Mouse (Mus musculus) hindbrain, embryonic 13.5 days (tissue): ENCODE results near the gene Atg4c. TPM values are rescaled to one million over a fixed set of nuclear protein-coding genes. Genes with fewer than 3 reads are reported as not detected.

Experiments
- ATAC-seq: fragments of 200-750 bp; cut with Nextera tagmentation; 2 replicates; pipeline ENCODE4 v1.8.0; 2017; ENCODE audit warnings: moderate TSS enrichment; ENCODE audit not compliant: low FRiP score
- H3K27ac ChIP-seq: fragments of 300-500 bp; sonication (generic); 2 replicates; pipeline ENCODE4 v1.5.1; 2015; ENCODE audit warnings: inconsistent platforms, mild to moderate bottlenecking, moderate library complexity
- H3K27me3 ChIP-seq: fragments of 300-500 bp; sonication (generic); 2 replicates; pipeline ENCODE4 v1.6.1; 2015; ENCODE audit warnings: mild to moderate bottlenecking, inconsistent platforms
- H3K36me3 ChIP-seq: fragments of 300-500 bp; sonication (generic); 2 replicates; pipeline ENCODE4 v1.6.1; 2015; ENCODE audit warnings: mild to moderate bottlenecking, inconsistent platforms
- H3K4me1 ChIP-seq: fragments of 300-500 bp; sonication (generic); replicated peaks from 2 replicates; pipeline ENCODE4 v1.6.1; 2015; ENCODE audit warnings: inconsistent platforms
- H3K4me2 ChIP-seq: fragments of 300-500 bp; sonication (generic); 2 replicates; pipeline ENCODE4 v1.6.1; 2015; ENCODE audit warnings: inconsistent platforms, mild to moderate bottlenecking, moderate library complexity
- H3K4me3 ChIP-seq: fragments of 300-500 bp; sonication (generic); 2 replicates; pipeline ENCODE4 v1.5.1; 2015; ENCODE audit warnings: mild to moderate bottlenecking, inconsistent platforms
- H3K9ac ChIP-seq: fragments of 300-500 bp; sonication (generic); 2 replicates; pipeline ENCODE4 v1.6.1; 2015; ENCODE audit warnings: mild to moderate bottlenecking, inconsistent platforms
- H3K9me3 ChIP-seq: fragments of 300-500 bp; sonication (generic); 2 replicates; pipeline ENCODE4 v1.6.1; 2016; ENCODE audit warnings: inconsistent platforms
- WGBS: fragments of 180-500 bp; shearing (Covaris S2); methylation state at CpG from one replicate; pipeline ENCODE4 v1.1.7; 2015; 5-methylcytosine and 5-hydroxymethylcytosine counted together
- polyA plus RNA-seq: library from polyadenylated mRNA; unstranded; fragments of >200 nt; fragmentation: Nextera tagmentation; extraction: Ambion mirVana; gene quantifications from 2 replicates; pipeline ENCODE4 v1.2.1, GENCODE M21; 2015

Gene Atg4c
- polyA plus RNA-seq, 1 experiment from 2014 or later, result 16.3 TPM

DNA sequence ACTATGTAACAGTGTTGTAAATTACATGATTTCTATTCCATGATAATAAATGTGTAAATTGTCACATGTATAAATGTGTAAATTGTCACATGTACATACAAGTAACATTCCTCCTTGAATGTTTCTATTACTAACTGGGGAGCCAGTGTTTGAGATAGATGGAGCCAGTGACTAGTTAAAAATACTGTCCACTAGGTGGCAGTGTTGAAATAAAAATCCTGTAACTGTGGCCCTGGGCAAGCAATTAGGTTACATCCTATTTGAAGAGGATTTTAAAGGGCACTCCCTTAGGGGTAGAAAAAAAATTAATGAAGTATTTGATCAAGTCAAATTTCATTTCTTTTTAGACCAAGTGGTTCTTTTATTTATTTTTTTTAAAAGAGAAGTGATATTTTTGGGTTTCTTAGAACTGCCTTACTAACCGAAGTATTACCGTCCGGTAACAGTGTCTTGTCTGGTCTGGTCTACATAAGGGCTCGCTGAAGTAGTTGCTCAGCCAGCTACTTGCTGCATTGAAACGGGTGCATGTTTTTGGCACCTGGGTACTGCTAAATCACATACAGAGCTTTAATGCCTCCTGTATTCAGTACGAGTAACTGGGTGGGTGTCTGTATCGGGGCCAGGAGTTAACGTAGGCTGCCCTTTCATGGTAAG lies 41.6 kb downstream of the Atg4c start:
- Histone ChIP-seq H3K27ac (no peak overlapping the region), H3K27me3 (no peaks in the 10 kb centered on the region), H3K4me2 (no peak overlapping the region), H3K36me3 (peaks cover 14% of the 10 kb centered on the region), H3K9ac (no peak overlapping the region), H3K4me1 (no peaks in the 10 kb centered on the region), H3K9me3 (no peaks in the 10 kb centered on the region), H3K4me3 (no peak overlapping the region)
- 89% methylated on average over 8 of the region's 8 CpGs for WGBS
- ATAC-seq, result peak; percentile 78; the same call in 1 of the 2 replicates

GRCm38 (mm10) chr4:99238305-99238704 lies 44.6 kb downstream of the Atg4c start:
- no peak overlapping the region for H3K9ac ChIP-seq
- H3K4me2 ChIP-seq, result no peak overlapping the region
- ATAC-seq, result no peak
- no peak overlapping the region for H3K4me3 ChIP-seq
- 90% methylated on average over 2 of the region's 2 CpGs for WGBS
- no peak overlapping the region for H3K27ac ChIP-seq
- peaks cover 14% of the 10 kb centered on the region for H3K36me3 ChIP-seq
- H3K27me3 ChIP-seq, result no peaks in the 10 kb centered on the region
- H3K9me3 ChIP-seq, result no peaks in the 10 kb centered on the region
- no peaks in the 10 kb centered on the region for H3K4me1 ChIP-seq

GRCm38 (mm10) chr4:99241674-99242073 lies 47.9 kb downstream of the Atg4c start:
- Histone ChIP-seq H3K4me1 (no peaks in the 10 kb centered on the region), H3K27ac (no peak overlapping the region), H3K4me2 (no peak overlapping the region), H3K4me3 (no peak overlapping the region), H3K9ac (no peak overlapping the region), H3K27me3 (no peaks in the 10 kb centered on the region), H3K9me3 (no peaks in the 10 kb centered on the region), H3K36me3 (peaks cover 14% of the 10 kb centered on the region)
- no peak for ATAC-seq
- 49% methylated on average over 5 of the region's 5 CpGs for WGBS

GRCm38 (mm10) chr4:99249358-99249757 lies 55.6 kb downstream of the Atg4c start:
- no peaks in the 10 kb centered on the region for H3K27me3 ChIP-seq
- H3K9ac ChIP-seq, result no peak overlapping the region
- no peak overlapping the region for H3K4me3 ChIP-seq
- H3K36me3 ChIP-seq, result 0 out of 2 replicates have a peak, but pooled peaks cover 4% of the 10 kb centered on the region
- no peaks in the 10 kb centered on the region for H3K9me3 ChIP-seq
- no peak overlapping the region for H3K4me2 ChIP-seq
- H3K27ac ChIP-seq, result no peak overlapping the region
- 96% methylated on average over 3 of the region's 3 CpGs for WGBS
- no peaks in the 10 kb centered on the region for H3K4me1 ChIP-seq
- no peak for ATAC-seq

- Histone ChIP-seq H3K4me3 (no peak overlapping the region), H3K9ac (no peak overlapping the region), H3K4me2 (no peak overlapping the region), H3K4me1 (no peaks in the 10 kb centered on the region), H3K9me3 (no peaks in the 10 kb centered on the region), H3K27me3 (no peaks in the 10 kb centered on the region), H3K36me3 (peaks cover 4% of the 10 kb centered on the region; the same call in 1 of the 2 replicates), H3K27ac (no peak overlapping the region)
- ATAC-seq, result no peak
- 94% methylated on average over 8 of the region's 8 CpGs for WGBS
These were observed 56.1 kb downstream of the Atg4c start for GRCm38 (mm10) chr4:99249826-99250225.

- peaks cover 9% of the 10 kb centered on the region for H3K36me3 ChIP-seq
- no peak overlapping the region for H3K4me3 ChIP-seq
- H3K9me3 ChIP-seq, result no peaks in the 10 kb centered on the region
- no peak for ATAC-seq
- WGBS, result 96% methylated on average over 11 of the region's 11 CpGs
- H3K4me1 ChIP-seq, result no peaks in the 10 kb centered on the region
- H3K27ac ChIP-seq, result no peak overlapping the region
- no peak overlapping the region for H3K4me2 ChIP-seq
- no peak overlapping the region for H3K9ac ChIP-seq
- H3K27me3 ChIP-seq, result no peaks in the 10 kb centered on the region
These were observed 59.2 kb downstream of the Atg4c start for GRCm38 (mm10) chr4:99252957-99253356.

GRCm38 (mm10) chr4:99263191-99263590 lies 69.5 kb downstream of the Atg4c start:
- Histone ChIP-seq H3K27ac (no peak overlapping the region), H3K4me2 (no peak overlapping the region), H3K9ac (no peak overlapping the region), H3K36me3 (no peaks in the 10 kb centered on the region), H3K4me1 (peaks cover 3% of the 10 kb centered on the region; the same call in 1 of the 2 replicates), H3K27me3 (0 out of 2 replicates have a peak, but pooled peaks cover 3% of the 10 kb centered on the region), H3K4me3 (no peak overlapping the region), H3K9me3 (no peaks in the 10 kb centered on the region)
- WGBS, result 81% methylated on average over 2 of the region's 2 CpGs
- ATAC-seq, result no peak

DNA sequence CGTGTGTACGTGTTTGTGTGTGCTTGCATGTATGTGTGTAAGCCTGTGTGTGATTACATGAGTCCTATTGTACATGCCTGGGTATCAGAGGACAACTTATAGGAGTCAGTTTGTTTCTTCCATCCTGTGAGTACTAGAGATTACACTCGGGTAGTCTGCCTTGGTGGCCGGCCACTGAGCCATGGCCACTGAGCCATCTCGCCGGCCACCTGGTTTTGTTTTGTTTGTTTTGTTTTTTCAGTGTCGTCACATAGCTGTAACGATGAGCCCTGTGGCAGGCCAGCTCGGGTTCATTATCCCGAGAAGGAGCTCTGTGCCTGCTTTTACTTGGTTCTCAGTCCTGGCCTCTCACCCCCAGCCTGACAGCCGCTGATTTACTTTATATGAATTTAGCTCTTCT lies 69.9 kb downstream of the Atg4c start:
- WGBS, result 67% methylated on average over 11 of the region's 11 CpGs
- Histone ChIP-seq H3K4me2 (no peak overlapping the region), H3K27ac (no peak overlapping the region), H3K36me3 (no peaks in the 10 kb centered on the region), H3K9me3 (no peaks in the 10 kb centered on the region), H3K27me3 (0 out of 2 replicates have a peak, but pooled peaks cover 3% of the 10 kb centered on the region), H3K4me3 (no peak overlapping the region), H3K9ac (no peak overlapping the region), H3K4me1 (peaks cover 3% of the 10 kb centered on the region; the same call in 1 of the 2 replicates)
- ATAC-seq, result no peak

GRCm38 (mm10) chr4:99266843-99267445 lies 73.2 kb downstream of the Atg4c start:
- Histone ChIP-seq H3K4me2 (no peak overlapping the region), H3K4me3 (no peak overlapping the region), H3K9me3 (no peaks in the 10 kb centered on the region), H3K27me3 (0 out of 2 replicates have a peak, but pooled peaks cover 3% of the 10 kb centered on the region), H3K4me1 (peaks cover 6% of the 10 kb centered on the region), H3K27ac (no peak overlapping the region), H3K9ac (no peak overlapping the region), H3K36me3 (no peaks in the 10 kb centered on the region; the same call in 1 of the 2 replicates)
- 65% methylated on average over 10 of the region's 10 CpGs for WGBS
- ATAC-seq, result no peak

DNA sequence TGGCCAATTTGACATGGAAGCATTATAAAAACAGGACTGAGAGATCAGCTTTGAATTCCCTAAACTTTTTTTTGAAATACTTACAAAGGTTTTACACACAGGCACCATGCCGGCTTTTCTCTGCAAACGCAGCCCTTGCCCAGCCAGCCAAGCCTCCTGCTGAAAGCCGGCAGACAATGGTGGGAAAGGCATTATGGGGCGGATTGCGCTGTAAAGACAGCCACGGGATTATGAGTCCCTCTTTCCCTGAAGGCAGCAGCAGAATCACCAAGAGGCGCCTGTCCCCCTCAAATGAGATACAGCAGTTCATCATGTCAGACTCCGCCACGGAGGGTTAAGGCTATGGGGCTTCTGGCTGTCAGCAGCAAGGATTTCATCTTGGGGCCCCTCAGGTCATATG lies 79.1 kb downstream of the Atg4c start:
- Histone ChIP-seq H3K9ac (no peak overlapping the region), H3K27me3 (peaks cover 8% of the 10 kb centered on the region; the same call in 1 of the 2 replicates), H3K4me1 (peaks cover 22% of the 10 kb centered on the region), H3K9me3 (no peaks in the 10 kb centered on the region), H3K27ac (0 out of 2 replicates have a peak overlapping the region, but pooled peaks have one; percentile 41), H3K36me3 (no peaks in the 10 kb centered on the region; the same call in 1 of the 2 replicates), H3K4me3 (no peak overlapping the region), H3K4me2 (peak overlapping the region; percentile 29)
- WGBS, result 8% methylated on average over 9 of the region's 9 CpGs
- ATAC-seq, result 0 out of 2 replicates have a peak, but pooled peaks have one; percentile 49

DNA sequence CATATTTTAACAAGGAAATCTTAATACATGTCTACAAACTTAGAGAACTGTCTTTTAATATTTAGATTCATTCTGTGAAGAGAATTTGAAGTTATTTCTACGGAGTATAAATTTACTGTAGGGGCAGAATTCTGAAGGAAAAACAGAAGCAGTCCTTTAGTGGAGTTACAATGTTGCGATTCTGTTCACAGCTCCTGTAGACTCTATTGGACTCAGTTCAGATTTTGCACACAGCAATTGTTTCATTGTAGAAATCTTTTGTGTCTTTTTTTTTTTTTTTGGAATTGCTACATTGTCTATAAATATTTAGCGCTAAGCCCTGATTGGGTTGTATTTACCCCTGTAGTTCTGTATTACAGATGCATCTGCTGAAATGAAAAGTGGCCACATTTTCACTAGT lies 79.7 kb downstream of the Atg4c start:
- H3K27me3 ChIP-seq, result peaks cover 13% of the 10 kb centered on the region; the same call in 1 of the 2 replicates
- 85% methylated on average over 3 of the region's 3 CpGs for WGBS
- no peak for ATAC-seq
- no peaks in the 10 kb centered on the region; the same call in 1 of the 2 replicates for H3K36me3 ChIP-seq
- no peak overlapping the region for H3K4me3 ChIP-seq
- H3K4me2 ChIP-seq, result no peak overlapping the region
- H3K27ac ChIP-seq, result no peak overlapping the region
- no peak overlapping the region for H3K9ac ChIP-seq
- H3K9me3 ChIP-seq, result no peaks in the 10 kb centered on the region
- peaks cover 22% of the 10 kb centered on the region for H3K4me1 ChIP-seq

GRCm38 (mm10) chr4:99273979-99274378 lies 80.2 kb downstream of the Atg4c start:
- 34% methylated on average over 7 of the region's 7 CpGs for WGBS
- Histone ChIP-seq H3K4me2 (no peak overlapping the region), H3K4me3 (no peak overlapping the region), H3K9ac (no peak overlapping the region), H3K27me3 (peaks cover 13% of the 10 kb centered on the region; the same call in 1 of the 2 replicates), H3K36me3 (no peaks in the 10 kb centered on the region; the same call in 1 of the 2 replicates), H3K4me1 (peaks cover 22% of the 10 kb centered on the region), H3K9me3 (no peaks in the 10 kb centered on the region), H3K27ac (no peak overlapping the region; the same call in 1 of the 2 replicates)
- ATAC-seq, result peak; percentile 69; the same call in 1 of the 2 replicates
